Mouse (Mus musculus) heart, adult 2 months (tissue): ENCODE data around the gene Stox1.
A peak's percentile ranks its signal among the peaks of the same experiment; 100 is the strongest.

Source experiments
- CTCF ChIP-seq: fragments of 200-600 bp; IDR thresholded peaks from 2 replicates; pipeline ENCODE4 v1.8.1; 2022; ENCODE audit warnings: antibody characterized with exemption, mild to moderate bottlenecking, moderate library complexity
- EP300 ChIP-seq: fragments of 200-500 bp; IDR thresholded peaks from 2 replicates; pipeline ENCODE4 v1.6.1; 2011; ENCODE audit warnings: low read depth, low read length, control low read depth; ENCODE audit not compliant: insufficient read depth
- POLR2A ChIP-seq: fragments of 200-500 bp; IDR thresholded peaks from 2 replicates; pipeline ENCODE4 v1.6.1; 2011; ENCODE audit warnings: mild to moderate bottlenecking, low read depth, low read length, control low read depth; ENCODE audit not compliant: insufficient read depth

DNA sequence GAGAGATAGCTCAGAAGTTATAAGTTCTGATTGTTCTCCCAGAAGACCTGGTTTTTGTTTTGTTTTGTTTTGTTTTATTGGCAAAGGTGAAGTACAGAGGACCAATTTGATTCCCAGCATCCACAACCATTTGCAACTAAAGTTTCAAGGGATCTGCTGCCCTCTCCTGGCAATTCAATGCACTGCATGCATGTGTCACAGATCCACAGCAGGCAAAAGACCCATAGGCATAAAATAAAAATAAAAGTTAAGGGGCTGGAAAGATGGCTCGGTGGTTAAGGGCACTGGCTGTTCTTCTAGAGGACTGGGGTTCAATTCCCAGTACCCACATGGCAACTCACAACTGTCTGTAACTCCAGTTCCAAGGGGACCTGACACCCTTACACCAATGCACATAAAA is 46.1 kb downstream of the Stox1 start:
- TF ChIP-seq POLR2A (no peak), CTCF (peak; percentile 52), EP300 (no peak)
